Mouse (Mus musculus): Measurements from ENCODE around the gene 1500009L16Rik.

DNA sequence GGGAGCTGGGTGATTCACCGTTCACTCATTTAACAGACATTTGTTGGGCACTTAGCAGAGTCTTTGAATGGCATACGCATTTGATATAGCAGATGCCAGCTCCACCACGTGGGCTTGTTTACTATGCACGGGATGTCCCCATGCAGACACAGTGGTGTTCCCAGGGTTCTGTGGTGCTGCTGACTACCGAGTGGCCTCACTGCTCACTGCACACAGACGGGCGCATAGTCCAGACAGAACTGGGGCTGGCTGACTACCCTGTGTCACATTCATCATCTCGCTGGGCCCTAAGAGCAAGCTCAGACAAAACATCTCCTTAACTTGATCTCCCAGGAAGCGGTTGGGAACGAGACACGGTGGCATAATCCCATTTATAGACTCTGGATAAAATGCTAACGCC lies 41.3 kb upstream of the 1500009L16Rik start:
- TF ChIP-seq POLR2A (IDR thresholded peaks at IDR 0.05; ENCODE audit: extremely low read depth, insufficient read depth, low read length): no peak
- TF ChIP-seq CTCF (IDR thresholded peaks at IDR 0.05; ENCODE audit: extremely low read depth, insufficient read depth, low read length): no peak

Measured in cortical plate, adult 2 months (tissue).